Mouse (Mus musculus) C2C12 (cell line): Measurements from ENCODE around the gene Lamc1.

Experiments
- CEBPB ChIP-seq: IDR thresholded peaks from one replicate; pipeline ENCODE4 v1.6.1; 2011; ENCODE audit warnings: low read depth, mild to moderate bottlenecking, control low read depth, moderate library complexity
- CTCF ChIP-seq: IDR thresholded peaks from one replicate; pipeline ENCODE4 v1.5.1; 2011; ENCODE audit not compliant: control insufficient read depth, insufficient read depth, insufficient read length
- FOSL1 ChIP-seq: IDR thresholded peaks from one replicate; pipeline ENCODE4 v1.8.0; 2011; ENCODE audit warnings: mild to moderate bottlenecking, low read length; ENCODE audit not compliant: poor library complexity, insufficient read depth, severe bottlenecking
- MAX ChIP-seq: IDR thresholded peaks from one replicate; pipeline ENCODE4 v1.6.1; 2011; ENCODE audit warnings: mild to moderate bottlenecking, control low read depth
- MYOD1 ChIP-seq: IDR thresholded peaks from one replicate; pipeline ENCODE4 v1.6.1; 2011; ENCODE audit warnings: low read depth; ENCODE audit not compliant: control insufficient read depth, insufficient read length
- USF1 ChIP-seq: IDR thresholded peaks from one replicate; pipeline ENCODE4 v1.6.1; 2011; ENCODE audit warnings: low read depth, mild to moderate bottlenecking, control low read depth, moderate library complexity

- no peak for TF ChIP-seq CTCF
- no peak for TF ChIP-seq FOSL1
- no peak for TF ChIP-seq MYOD1
- TF ChIP-seq USF1: no peak
- TF ChIP-seq CEBPB: no peak
- TF ChIP-seq MAX: no peak
Observed at GRCm38 (mm10) chr1:153172291-153172731, 160.3 kb downstream of the Lamc1 start.
